Mouse (Mus musculus): Measurements from ENCODE around the gene Pak1.

DNA sequence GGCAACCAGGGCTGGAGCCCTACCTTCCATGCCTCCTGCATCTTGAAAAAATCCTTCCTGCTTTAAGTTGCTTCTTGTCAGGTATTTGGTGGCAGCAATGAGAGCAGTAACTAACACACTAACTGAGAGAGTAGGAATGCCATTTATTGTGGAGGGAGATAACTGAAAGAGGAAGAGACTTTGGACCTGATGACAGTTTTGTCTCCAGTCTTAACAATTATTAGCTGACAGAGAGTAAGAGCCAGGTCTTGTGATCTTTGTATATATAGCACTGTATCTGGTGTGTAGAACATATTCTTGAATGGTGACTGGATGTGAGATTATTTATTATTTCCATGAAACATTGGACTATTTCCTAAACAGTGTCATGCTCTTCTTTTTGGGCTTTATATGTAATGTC lies 50.2 kb downstream of the Pak1 start:
- TF ChIP-seq GATA1 (IDR thresholded peaks at IDR 0.05; ENCODE audit: borderline replicate concordance, low read length) (no peak), FLI1 (IDR thresholded peaks at IDR 0.05; ENCODE audit: low read length) (no peak)
